Mouse (Mus musculus): ENCODE data around the gene Dgcr8.

- no peak for TF ChIP-seq CTCF (IDR thresholded peaks at IDR 0.05; ENCODE audit: control insufficient read depth, insufficient read depth, low read length)
- no peak for TF ChIP-seq POLR2A (IDR thresholded peaks at IDR 0.05; ENCODE audit: borderline replicate concordance, control insufficient read depth, low read depth, low read length)
Measured at GRCm38 (mm10) chr16:18213689-18214088, 75.4 kb downstream of the Dgcr8 start.
